Mouse (Mus musculus) CH12.LX (cell line): ENCODE results near the gene Cep70. TPM values are rescaled to one million over a fixed set of nuclear protein-coding genes. Genes with fewer than 3 reads are reported as not detected.

Experiments
- DNase-seq: peaks from one replicate; pipeline ENCODE4 v3.0.0-alpha.2; 2013; ENCODE audit errors: extremely low read depth
- H3K27ac ChIP-seq: 2 replicates; pipeline ENCODE4 v1.5.1; 2012; ENCODE audit warnings: low read depth, mild to moderate bottlenecking, control low read depth, moderate library complexity; ENCODE audit not compliant: insufficient read depth
- H3K27me3 ChIP-seq: replicated peaks from 2 replicates; pipeline ENCODE3; 2012; ENCODE audit warnings: inconsistent platforms
- H3K36me3 ChIP-seq, 2 experiments: replicated peaks in 1 of 2; 2 replicates each; pipeline versions ENCODE3 to v1.6.1; 2012; ENCODE audit warnings: inconsistent platforms in 1 of 2, low read length in 1 of 2, mild to moderate bottlenecking in 1 of 2, mixed read lengths in 1 of 2, moderate library complexity in 1 of 2; ENCODE audit not compliant: control insufficient read depth in 1 of 2, insufficient read depth in 1 of 2
- H3K4me1 ChIP-seq, 2 experiments: 2 replicates each; pipeline ENCODE4 v1.6.1; 2012; ENCODE audit warnings: inconsistent platforms in 1 of 2, moderate library complexity in 1 of 2; ENCODE audit not compliant: insufficient read depth in 2 of 2, control insufficient read depth in 1 of 2
- H3K4me2 ChIP-seq: 2 replicates; pipeline ENCODE4 v1.6.1; 2012; ENCODE audit warnings: low read depth, mild to moderate bottlenecking, control low read depth; ENCODE audit not compliant: poor library complexity, insufficient read depth, severe bottlenecking
- H3K4me3 ChIP-seq, 3 experiments: fragments of 150-350 bp in 1 of 3; sonication (generic) in 1 of 3; replicated peaks in 1 of 3; 2 replicates each; pipeline versions ENCODE3 to v1.5.1; 2011 to 2012; ENCODE audit warnings: low read depth in 2 of 3, low read length in 2 of 3, mild to moderate bottlenecking in 2 of 3, moderate library complexity in 2 of 3, control low read depth in 1 of 3, improper control_type of control experiment in 1 of 3, inconsistent platforms in 1 of 3, mixed read lengths in 1 of 3; ENCODE audit not compliant: poor library complexity in 1 of 3
- H3K79me2 ChIP-seq: replicated peaks from 2 replicates; pipeline ENCODE4 v1.6.1; 2012; ENCODE audit warnings: mild to moderate bottlenecking, moderate library complexity; ENCODE audit not compliant: control insufficient read depth, poor library complexity, insufficient read depth, severe bottlenecking; ENCODE audit errors: extremely low read depth
- H3K9ac ChIP-seq: 2 replicates; pipeline ENCODE4 v1.6.1; 2012; ENCODE audit warnings: low read depth, mild to moderate bottlenecking, control low read depth, moderate library complexity; ENCODE audit not compliant: insufficient read depth
- H3K9me3 ChIP-seq: replicated peaks from 2 replicates; pipeline ENCODE3; 2012; ENCODE audit warnings: low read length, inconsistent platforms, mixed read lengths
- CHD2 ChIP-seq: IDR thresholded peaks from 2 replicates; pipeline ENCODE4 v1.6.1; 2011; ENCODE audit warnings: low read length, improper control_type of control experiment
- CTCF ChIP-seq, 2 experiments: IDR thresholded peaks in 1 of 2; conservative IDR thresholded peaks in 1 of 2; 2 replicates each; pipeline ENCODE4 v1.5.1; 2011 to 2012; ENCODE audit warnings: low read depth in 2 of 2, low read length in 2 of 2, improper control_type of control experiment in 1 of 2, inconsistent platforms in 1 of 2, mild to moderate bottlenecking in 1 of 2, moderate library complexity in 1 of 2
- ELF1 ChIP-seq: IDR thresholded peaks from 2 replicates; pipeline ENCODE4 v1.6.1; 2014; ENCODE audit warnings: low read depth, mild to moderate bottlenecking, inconsistent platforms, low read length, improper control_type of control experiment
- EP300 ChIP-seq: IDR thresholded peaks from 2 replicates; pipeline ENCODE4 v1.6.1; 2011; ENCODE audit warnings: low read length, improper control_type of control experiment
- MEF2A ChIP-seq: IDR thresholded peaks from 2 replicates; pipeline ENCODE4 v1.6.1; 2014; ENCODE audit warnings: low read depth, mild to moderate bottlenecking, inconsistent platforms, low read length, improper control_type of control experiment, borderline replicate concordance
- SIN3A ChIP-seq: IDR thresholded peaks from 2 replicates; pipeline ENCODE4 v1.6.1; 2012; ENCODE audit warnings: low read length, improper control_type of control experiment, inconsistent platforms
- TBP ChIP-seq: conservative IDR thresholded peaks from 2 replicates; pipeline ENCODE4 v1.6.1; 2011; ENCODE audit warnings: low read depth, low read length, improper control_type of control experiment
- ZC3H11A ChIP-seq: IDR thresholded peaks from 2 replicates; pipeline ENCODE4 v1.6.1; 2012; ENCODE audit warnings: low read depth, mild to moderate bottlenecking, inconsistent platforms, low read length, improper control_type of control experiment
- ZKSCAN1 ChIP-seq: IDR thresholded peaks from 2 replicates; pipeline ENCODE4 v1.6.1; 2012; ENCODE audit warnings: low read depth, inconsistent platforms, low read length, improper control_type of control experiment, borderline replicate concordance
- ZMIZ1 ChIP-seq: IDR thresholded peaks from 2 replicates; pipeline ENCODE4 v1.6.1; 2012; ENCODE audit warnings: low read depth, mild to moderate bottlenecking, inconsistent platforms, low read length, improper control_type of control experiment
- dilution Hi-C: fragments of 300-500 bp; cut with MboI; formaldehyde crosslinking; loops from 2 replicates; pipeline ENCODE4 v1.14.3; 2020; ENCODE audit warnings: low sequenced_read_pairs; ENCODE audit not compliant: extremely low pct_unique_long_range_greater_than_20kb, extremely low pct_ligation_motif_present
- in situ Hi-C: fragments of 300-500 bp; cut with MboI; formaldehyde crosslinking; loops from 3 replicates; pipeline ENCODE4 v1.14.3; 2019; ENCODE audit warnings: low sequenced_read_pairs, low pct_ligation_motif_present, low pct_unique_long_range_greater_than_20kb, mixed read lengths
- polyA plus RNA-seq: library from polyadenylated mRNA; unstranded; fragments of >175 nt; gene quantifications from 2 replicates; pipeline ENCODE4 v1.2.1, GENCODE M21; 2012; ENCODE audit warnings: low read depth; ENCODE audit not compliant: insufficient read length
- total RNA-seq, 2 experiments: library from RNA; depleted of rRNA; stranded (reverse); fragments of 300-350 nt in 1 of 2; fragments of >200 nt in 1 of 2; gene quantifications; 2 replicates each; pipeline ENCODE4 v1.2.3; 2012 to 2014

The Cep70 gene
- total and polyA plus RNA-seq, 3 experiments, result 9.7 to 22.9 (median 10.2) TPM

DNA sequence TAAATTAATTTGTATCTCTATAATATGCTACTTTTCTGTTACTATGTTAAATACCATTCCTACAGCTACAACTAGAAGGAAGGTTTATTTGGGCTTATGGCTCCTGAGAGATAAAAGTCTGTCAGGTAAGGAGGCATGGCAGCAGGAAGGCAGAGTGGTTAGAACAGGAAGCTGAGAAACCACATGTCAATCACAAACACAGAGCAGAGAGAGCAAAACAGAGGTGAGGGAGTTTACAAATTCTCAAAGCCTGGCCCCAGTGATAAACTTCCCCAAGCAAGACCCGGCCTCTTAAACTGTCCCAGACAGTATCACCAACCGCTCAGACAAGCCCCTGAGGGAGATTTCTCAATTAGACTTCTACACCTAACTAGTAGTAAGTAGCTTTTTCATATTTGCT lies 27.0 kb upstream of the Cep70 start:
- no peak overlapping the region for H3K27ac ChIP-seq
- no peaks in the 10 kb centered on the region for H3K36me3 ChIP-seq

DNA sequence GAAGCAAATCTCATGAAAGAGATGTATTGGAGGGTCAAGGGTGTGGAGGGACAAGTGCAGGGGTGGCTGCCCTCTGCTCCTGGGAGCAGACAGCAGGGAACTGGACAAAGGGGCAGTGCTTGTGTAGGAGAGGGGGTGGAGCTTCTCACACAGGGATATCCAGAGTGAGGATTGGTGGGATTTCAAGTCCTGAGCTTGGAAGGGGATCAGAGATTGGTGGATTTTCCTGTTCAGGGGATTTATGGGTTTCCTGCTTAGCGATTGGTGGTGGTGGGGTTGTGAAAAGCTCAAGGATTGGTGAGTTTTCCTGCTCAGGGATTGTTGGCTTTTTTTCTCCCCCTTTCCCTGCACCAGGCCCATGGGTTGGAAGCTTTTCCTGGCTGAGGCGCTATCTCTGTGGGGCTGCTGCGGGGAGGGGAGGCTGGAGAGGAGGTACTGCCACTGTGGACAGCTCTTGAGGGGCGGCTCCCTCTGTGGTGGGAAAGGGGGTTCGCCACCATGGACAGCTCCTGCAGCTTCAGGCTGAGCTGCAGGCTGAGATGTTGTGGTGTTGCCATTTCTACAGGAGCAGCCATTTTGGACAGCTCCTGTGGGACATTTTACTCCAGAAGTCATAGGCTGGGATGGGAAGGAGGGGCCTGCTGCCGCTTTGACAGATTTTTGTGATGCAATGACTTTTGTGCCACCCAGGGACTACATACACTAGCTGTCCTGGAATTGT lies 25.0 kb upstream of the Cep70 start:
- Histone ChIP-seq H3K79me2 (no peaks in the 10 kb centered on the region), H3K4me1 (peaks cover 0 to 3% of the 10 kb centered on the region in 2 experiments; a peak in 1 of 4 replicates), H3K9ac (no peak overlapping the region), H3K27me3 (no peaks in the 10 kb centered on the region), H3K27ac (no peak overlapping the region), H3K36me3 (no peaks in the 10 kb centered on the region), H3K4me3 (no peak overlapping the region), H3K9me3 (no peaks in the 10 kb centered on the region), H3K4me2 (no peak overlapping the region)
- in situ Hi-C loops (no loop called here), dilution Hi-C loops (no loop called here)
- DNase-seq, result no peak
- TF ChIP-seq SIN3A (0 out of 2 replicates have a peak, but pooled peaks have one; percentile 41), ZC3H11A (no peak), CHD2 (no peak), ZKSCAN1 (no peak)

More for the DNA sequence above, 27.0 kb upstream of the Cep70 start:
- H3K9me3 ChIP-seq, result no peaks in the 10 kb centered on the region
- DNase-seq, result no peak
- no peaks in the 10 kb centered on the region for H3K79me2 ChIP-seq
- TF ChIP-seq MEF2A, result no peak
- TF ChIP-seq, all 38 proteins: peak for 0
- H3K27me3 ChIP-seq, result no peaks in the 10 kb centered on the region
- H3K4me2 ChIP-seq, result no peak overlapping the region
- dilution Hi-C loops (no loop called here), in situ Hi-C loops (no loop called here)
- no peak overlapping the region for H3K9ac ChIP-seq
- peaks cover 0 to 3% of the 10 kb centered on the region in 2 experiments; a peak in 1 of 4 replicates for H3K4me1 ChIP-seq
- H3K4me3 ChIP-seq, result no peak overlapping the region

DNA sequence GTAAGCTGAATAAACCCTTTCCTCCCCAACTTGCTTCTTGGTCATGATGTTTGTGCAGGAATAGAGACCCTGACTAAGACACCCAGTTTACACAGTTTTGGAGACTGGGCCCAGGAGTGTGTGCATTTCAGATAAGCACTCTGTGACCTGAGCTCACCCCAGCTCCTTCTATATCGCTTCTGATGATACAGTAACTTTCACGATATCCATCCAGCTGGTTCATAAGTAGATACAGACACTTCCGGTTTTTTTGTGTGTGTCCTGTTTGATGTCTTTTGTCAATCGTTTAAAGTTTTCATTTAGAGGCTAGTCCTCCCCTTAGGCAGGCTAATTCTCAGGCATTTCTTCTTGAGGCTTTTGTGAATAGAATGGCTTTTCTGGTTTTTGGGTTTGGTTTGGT lies 21.5 kb upstream of the Cep70 start:
- TF ChIP-seq TBP (no peak), ELF1 (no peak), ZMIZ1 (no peak), EP300 (no peak), CTCF (conservative IDR thresholded peaks at IDR 0.05 in 1 of 2, IDR thresholded peaks at IDR 0.05 in 1 of 2; ENCODE audit: low read depth in 2 of 2, low read length in 2 of 2) (no peak)
- no peak overlapping the region for H3K4me3 ChIP-seq
- no peaks in the 10 kb centered on the region for H3K27me3 ChIP-seq
- no peak for DNase-seq
- no peaks in the 10 kb centered on the region for H3K79me2 ChIP-seq
- H3K9ac ChIP-seq, result no peak overlapping the region
- no peaks in the 10 kb centered on the region for H3K4me1 ChIP-seq
- dilution Hi-C loops, result no loop called here
- H3K4me2 ChIP-seq, result no peak overlapping the region
- no peak overlapping the region for H3K27ac ChIP-seq
- H3K9me3 ChIP-seq, result no peaks in the 10 kb centered on the region
- H3K36me3 ChIP-seq, result no peaks in the 10 kb centered on the region
- in situ Hi-C loops, result no loop called here
